Mouse (Mus musculus) heart, embryonic 15.5 days (tissue): ENCODE results near the gene Slc7a5. TPM values are rescaled to one million over a fixed set of nuclear protein-coding genes. Genes with fewer than 3 reads are reported as not detected.

Experiments
- ATAC-seq: fragments of 200-750 bp; cut with Nextera tagmentation; replicated peaks from 2 replicates; pipeline ENCODE4 v1.8.0; 2017; ENCODE audit warnings: low read depth, moderate TSS enrichment; ENCODE audit not compliant: insufficient number of reproducible peaks, insufficient read depth, low FRiP score
- H3K27ac ChIP-seq: fragments of 300-500 bp; sonication (generic); 2 replicates; pipeline ENCODE4 v1.5.1; 2015; ENCODE audit warnings: mild to moderate bottlenecking, inconsistent platforms
- H3K27me3 ChIP-seq: fragments of 300-500 bp; sonication (generic); 2 replicates; pipeline ENCODE4 v1.6.1; 2015; ENCODE audit warnings: inconsistent platforms
- H3K36me3 ChIP-seq: fragments of 300-500 bp; sonication (generic); 2 replicates; pipeline ENCODE4 v1.6.1; 2015; ENCODE audit warnings: mild to moderate bottlenecking, inconsistent platforms
- H3K4me1 ChIP-seq: fragments of 300-500 bp; sonication (generic); replicated peaks from 2 replicates; pipeline ENCODE4 v1.6.1; 2015; ENCODE audit warnings: inconsistent platforms
- H3K4me2 ChIP-seq: fragments of 300-500 bp; sonication (generic); 2 replicates; pipeline ENCODE4 v1.6.1; 2015; ENCODE audit warnings: inconsistent platforms, mild to moderate bottlenecking, moderate library complexity
- H3K4me3 ChIP-seq: fragments of 300-500 bp; sonication (generic); 2 replicates; pipeline ENCODE4 v1.5.1; 2015; ENCODE audit warnings: mild to moderate bottlenecking, inconsistent platforms
- H3K9ac ChIP-seq: fragments of 300-500 bp; sonication (generic); 2 replicates; pipeline ENCODE4 v1.6.1; 2015; ENCODE audit warnings: mild to moderate bottlenecking, inconsistent platforms
- H3K9me3 ChIP-seq: fragments of 300-500 bp; sonication (generic); replicated peaks from 2 replicates; pipeline ENCODE4 v1.6.1; 2016; ENCODE audit warnings: inconsistent platforms
- WGBS: fragments of 180-500 bp; shearing (Covaris S2); methylation state at CpG from one replicate; pipeline ENCODE4 v1.1.7; 2015; ENCODE audit warnings: mixed read lengths; 5-methylcytosine and 5-hydroxymethylcytosine counted together
- polyA plus RNA-seq: library from polyadenylated mRNA; unstranded; fragments of >200 nt; fragmentation: Nextera tagmentation; extraction: Ambion mirVana; gene quantifications from 2 replicates; pipeline ENCODE4 v1.2.1, GENCODE M21; 2015

Slc7a5 gene
- polyA plus RNA-seq, 1 experiment from 2014 or later: 12.0 TPM

- Histone ChIP-seq H3K27me3 (no peaks in the 10 kb centered on the region), H3K9ac (peak within 1 kb of the TSS; percentile 99), H3K4me3 (peak within 1 kb of the TSS; percentile 81), H3K4me1 (peaks cover 44% of the 10 kb centered on the region), H3K27ac (peak within 1 kb of the TSS; percentile 98), H3K36me3 (0 out of 2 replicates have a peak, but pooled peaks cover 4% of the 10 kb centered on the region), H3K4me2 (peak within 1 kb of the TSS; percentile 85), H3K9me3 (no peaks in the 10 kb centered on the region)
- ATAC-seq: no peak
- WGBS: 61% methylated on average over 6 of the region's 6 CpGs
These were observed 41.8 kb upstream of the Slc7a5 start, which contains the start of gene Banp for GRCm38 (mm10) chr8:121949222-121949800. TSS of gene Banp (plus strand) at chr8:121949750.

GRCm38 (mm10) chr8:121948321-121949145, 41.0 kb upstream of the Slc7a5 start:
- H3K27ac ChIP-seq: peak overlapping the region; percentile 91
- H3K4me3 ChIP-seq: peak overlapping the region; percentile 50
- H3K9me3 ChIP-seq: no peaks in the 10 kb centered on the region
- H3K27me3 ChIP-seq: no peaks in the 10 kb centered on the region
- H3K9ac ChIP-seq: peak overlapping the region; percentile 55
- WGBS: 53% methylated on average over 19 of the region's 19 CpGs
- H3K4me2 ChIP-seq: peak overlapping the region; percentile 80
- ATAC-seq: no peak
- peaks cover 44% of the 10 kb centered on the region for H3K4me1 ChIP-seq
- H3K36me3 ChIP-seq: no peaks in the 10 kb centered on the region

- H3K36me3 ChIP-seq: no peaks in the 10 kb centered on the region
- peak; percentile 20; the same call in 1 of the 2 replicates for ATAC-seq
- no peaks in the 10 kb centered on the region for H3K9me3 ChIP-seq
- no peaks in the 10 kb centered on the region for H3K27me3 ChIP-seq
- WGBS: under 1% methylated on average over 18 of the region's 18 CpGs
- H3K27ac ChIP-seq: peak overlapping the region; percentile 91
- H3K4me3 ChIP-seq: peak overlapping the region; percentile 50
- peak overlapping the region; percentile 80 for H3K4me2 ChIP-seq
- peaks cover 41% of the 10 kb centered on the region for H3K4me1 ChIP-seq
- H3K9ac ChIP-seq: peak overlapping the region; percentile 55
These were observed 40.3 kb upstream of the Slc7a5 start for GRCm38 (mm10) chr8:121947753-121948141.

GRCm38 (mm10) chr8:121947047-121947752, 39.7 kb upstream of the Slc7a5 start:
- H3K9me3 ChIP-seq: no peaks in the 10 kb centered on the region
- H3K9ac ChIP-seq: peak overlapping the region; percentile 55
- ATAC-seq: no peak
- H3K4me2 ChIP-seq: peak overlapping the region; percentile 80
- H3K36me3 ChIP-seq: no peaks in the 10 kb centered on the region
- H3K27ac ChIP-seq: peak overlapping the region; percentile 91
- H3K4me3 ChIP-seq: peak overlapping the region; percentile 50
- peaks cover 36% of the 10 kb centered on the region for H3K4me1 ChIP-seq
- WGBS: 28% methylated on average over 18 of the region's 19 CpGs
- no peaks in the 10 kb centered on the region for H3K27me3 ChIP-seq

- H3K27ac ChIP-seq: no peak overlapping the region
- H3K27me3 ChIP-seq: no peaks in the 10 kb centered on the region
- no peak overlapping the region for H3K4me2 ChIP-seq
- peaks cover 29% of the 10 kb centered on the region for H3K4me1 ChIP-seq
- H3K9ac ChIP-seq: no peak overlapping the region
- no peaks in the 10 kb centered on the region for H3K9me3 ChIP-seq
- no peak for ATAC-seq
- no peaks in the 10 kb centered on the region for H3K36me3 ChIP-seq
- no peak overlapping the region for H3K4me3 ChIP-seq
- 87% methylated on average over 7 of the region's 7 CpGs for WGBS
These were observed 38.9 kb upstream of the Slc7a5 start for GRCm38 (mm10) chr8:121946351-121946750.

- H3K4me2 ChIP-seq: no peak within 1 kb of the TSS
- no peaks in the 10 kb centered on the region for H3K36me3 ChIP-seq
- H3K4me3 ChIP-seq: no peak within 1 kb of the TSS
- H3K9ac ChIP-seq: no peak within 1 kb of the TSS
- H3K27me3 ChIP-seq: no peaks in the 10 kb centered on the region
- no peaks in the 10 kb centered on the region for H3K9me3 ChIP-seq
- no peak within 1 kb of the TSS for H3K27ac ChIP-seq
- peaks cover 27% of the 10 kb centered on the region for H3K4me1 ChIP-seq
- no peak for ATAC-seq
These were observed 37.3 kb upstream of the Slc7a5 start, which contains the start of gene Car5a for GRCm38 (mm10) chr8:121944831-121945230. TSS of gene Car5a (minus strand) at chr8:121944904.

- ATAC-seq: no peak
- Histone ChIP-seq H3K36me3 (no peaks in the 10 kb centered on the region), H3K9me3 (no peaks in the 10 kb centered on the region), H3K4me3 (no peak overlapping the region), H3K4me2 (no peak overlapping the region), H3K27me3 (no peaks in the 10 kb centered on the region), H3K9ac (no peak overlapping the region), H3K27ac (no peak overlapping the region), H3K4me1 (peaks cover 18% of the 10 kb centered on the region)
- 74% methylated on average over 8 of the region's 8 CpGs for WGBS
These were observed 36.2 kb upstream of the Slc7a5 start for GRCm38 (mm10) chr8:121943716-121944115.

- Histone ChIP-seq H3K9ac (no peak overlapping the region), H3K9me3 (no peaks in the 10 kb centered on the region), H3K4me1 (peaks cover 12% of the 10 kb centered on the region), H3K27ac (no peak overlapping the region), H3K4me2 (no peak overlapping the region), H3K36me3 (no peaks in the 10 kb centered on the region), H3K27me3 (no peaks in the 10 kb centered on the region), H3K4me3 (no peak overlapping the region)
- no peak for ATAC-seq
- 27% methylated on average over 2 of the region's 2 CpGs for WGBS
These were observed 35.6 kb upstream of the Slc7a5 start for GRCm38 (mm10) chr8:121943057-121943540.

- no peak for ATAC-seq
- 75% methylated on average over 7 of the region's 7 CpGs for WGBS
These were observed 31.2 kb upstream of the Slc7a5 start for GRCm38 (mm10) chr8:121938732-121939131.

GRCm38 (mm10) chr8:121936391-121936790, 28.9 kb upstream of the Slc7a5 start:
- no peak for ATAC-seq
- Histone ChIP-seq H3K27ac (no peak overlapping the region), H3K27me3 (no peaks in the 10 kb centered on the region), H3K4me2 (no peak overlapping the region), H3K9ac (no peak overlapping the region), H3K9me3 (no peaks in the 10 kb centered on the region), H3K4me3 (no peak overlapping the region), H3K4me1 (peaks cover 11% of the 10 kb centered on the region), H3K36me3 (no peaks in the 10 kb centered on the region)
- WGBS: 71% methylated on average over 14 of the region's 14 CpGs

More at GRCm38 (mm10) chr8:121938732-121939131, 31.2 kb upstream of the Slc7a5 start:
- Histone ChIP-seq H3K4me1 (peaks cover 11% of the 10 kb centered on the region), H3K27me3 (no peaks in the 10 kb centered on the region), H3K4me2 (no peak overlapping the region), H3K27ac (no peak overlapping the region), H3K36me3 (no peaks in the 10 kb centered on the region), H3K9ac (no peak overlapping the region), H3K9me3 (no peaks in the 10 kb centered on the region), H3K4me3 (no peak overlapping the region)
